Mouse (Mus musculus) kidney, embryonic 15.5 days (tissue): ENCODE data around the gene Ascl2. TPM values are rescaled to one million over a fixed set of nuclear protein-coding genes. Genes with fewer than 3 reads are reported as not detected.

Experiments
- ATAC-seq: fragments of 200-750 bp; cut with Nextera tagmentation; replicated peaks from 2 replicates; pipeline ENCODE4 v1.8.0; 2017; ENCODE audit warnings: moderate TSS enrichment; ENCODE audit not compliant: low FRiP score
- H3K27ac ChIP-seq: fragments of 300-500 bp; sonication (generic); 2 replicates; pipeline ENCODE4 v1.5.1; 2015; ENCODE audit warnings: mild to moderate bottlenecking, inconsistent platforms
- H3K27me3 ChIP-seq: fragments of 300-500 bp; sonication (generic); 2 replicates; pipeline ENCODE4 v1.6.1; 2015; ENCODE audit warnings: inconsistent platforms
- H3K36me3 ChIP-seq: fragments of 300-500 bp; sonication (generic); 2 replicates; pipeline ENCODE4 v1.6.1; 2015; ENCODE audit warnings: inconsistent platforms
- H3K4me1 ChIP-seq: fragments of 300-500 bp; sonication (generic); 2 replicates; pipeline ENCODE4 v1.6.1; 2015; ENCODE audit warnings: inconsistent platforms
- H3K4me2 ChIP-seq: fragments of 300-500 bp; sonication (generic); 2 replicates; pipeline ENCODE4 v1.6.1; 2015; ENCODE audit warnings: moderate library complexity, mild to moderate bottlenecking, inconsistent platforms
- H3K4me3 ChIP-seq: fragments of 300-500 bp; sonication (generic); replicated peaks from 2 replicates; pipeline ENCODE4 v1.5.1; 2015; ENCODE audit warnings: mild to moderate bottlenecking, inconsistent platforms
- H3K9ac ChIP-seq: fragments of 300-500 bp; sonication (generic); 2 replicates; pipeline ENCODE4 v1.6.1; 2015; ENCODE audit warnings: mild to moderate bottlenecking, inconsistent platforms
- H3K9me3 ChIP-seq: fragments of 300-500 bp; sonication (generic); replicated peaks from 2 replicates; pipeline ENCODE4 v1.6.1; 2016; ENCODE audit warnings: inconsistent platforms
- WGBS: fragments of 180-500 bp; shearing (Covaris S2); methylation state at CpG from one replicate; pipeline ENCODE4 v1.1.7; 2015; ENCODE audit warnings: mixed read lengths; 5-methylcytosine and 5-hydroxymethylcytosine counted together
- polyA plus RNA-seq: library from polyadenylated mRNA; unstranded; fragments of >200 nt; fragmentation: Nextera tagmentation; extraction: Ambion mirVana; gene quantifications from 2 replicates; pipeline ENCODE4 v1.2.1, GENCODE M21; 2015

Gene Ascl2
- polyA plus RNA-seq, 1 experiment from 2014 or later: 1.1 TPM

- no peaks in the 10 kb centered on the region for H3K36me3 ChIP-seq
- no peak overlapping the region for H3K27ac ChIP-seq
- H3K4me1 ChIP-seq: peaks cover 9% of the 10 kb centered on the region; the same call in 1 of the 2 replicates
- H3K9ac ChIP-seq: no peak overlapping the region
- ATAC-seq: no peak
- no peak overlapping the region for H3K4me3 ChIP-seq
- no peak overlapping the region for H3K4me2 ChIP-seq
- no peaks in the 10 kb centered on the region for H3K27me3 ChIP-seq
- no peaks in the 10 kb centered on the region for H3K9me3 ChIP-seq
Measured at GRCm38 (mm10) chr7:142995004-142995403, 25.9 kb upstream of the Ascl2 start.

GRCm38 (mm10) chr7:142987718-142988117, 18.7 kb upstream of the Ascl2 start:
- Histone ChIP-seq H3K27me3 (0 out of 2 replicates have a peak, but pooled peaks cover 3% of the 10 kb centered on the region), H3K4me1 (0 out of 2 replicates have a peak, but pooled peaks cover 2% of the 10 kb centered on the region), H3K9ac (no peak overlapping the region), H3K9me3 (no peaks in the 10 kb centered on the region), H3K27ac (no peak overlapping the region), H3K4me2 (no peak overlapping the region), H3K36me3 (no peaks in the 10 kb centered on the region), H3K4me3 (no peak overlapping the region)
- WGBS: 90% methylated on average over 3 of the region's 3 CpGs
- no peak for ATAC-seq

GRCm38 (mm10) chr7:142985146-142985545, 16.1 kb upstream of the Ascl2 start:
- Histone ChIP-seq H3K27ac (no peak overlapping the region), H3K9me3 (no peaks in the 10 kb centered on the region), H3K4me1 (0 out of 2 replicates have a peak, but pooled peaks cover 2% of the 10 kb centered on the region), H3K4me2 (no peak overlapping the region), H3K4me3 (no peak overlapping the region), H3K27me3 (0 out of 2 replicates have a peak, but pooled peaks cover 3% of the 10 kb centered on the region), H3K36me3 (no peaks in the 10 kb centered on the region), H3K9ac (no peak overlapping the region)
- ATAC-seq: no peak
- 90% methylated on average over 4 of the region's 4 CpGs for WGBS

- Histone ChIP-seq H3K9ac (no peak overlapping the region), H3K27me3 (0 out of 2 replicates have a peak, but pooled peaks cover 3% of the 10 kb centered on the region), H3K36me3 (no peaks in the 10 kb centered on the region), H3K4me3 (no peak overlapping the region), H3K9me3 (no peaks in the 10 kb centered on the region), H3K27ac (no peak overlapping the region), H3K4me1 (no peaks in the 10 kb centered on the region), H3K4me2 (no peak overlapping the region)
- 74% methylated on average over 4 of the region's 4 CpGs for whole genome bisulfite sequencing
- ATAC-seq: no peak
Measured at GRCm38 (mm10) chr7:142981908-142982307, 12.8 kb upstream of the Ascl2 start.

GRCm38 (mm10) chr7:142967884-142968808, 918 bp downstream of the Ascl2 start:
- Histone ChIP-seq H3K9ac (peak overlapping the region; percentile 35), H3K4me2 (peak overlapping the region; percentile 89), H3K27me3 (peaks cover 83% of the 10 kb centered on the region), H3K4me1 (peaks cover 26% of the 10 kb centered on the region), H3K27ac (peak overlapping the region; percentile 10; the same call in 1 of the 2 replicates), H3K4me3 (peak overlapping the region; percentile 48), H3K36me3 (no peaks in the 10 kb centered on the region), H3K9me3 (no peaks in the 10 kb centered on the region)
- under 1% methylated on average over 90 of the region's 90 CpGs for WGBS
- peak; percentile 61 for ATAC-seq

GRCm38 (mm10) chr7:142967414-142967883, 1.6 kb downstream of the Ascl2 start:
- peak; percentile 67 for ATAC-seq
- H3K27me3 ChIP-seq: peaks cover 83% of the 10 kb centered on the region
- peak overlapping the region; percentile 89 for H3K4me2 ChIP-seq
- H3K27ac ChIP-seq: peak overlapping the region; percentile 10; the same call in 1 of the 2 replicates
- 2% methylated on average over 36 of the region's 36 CpGs for WGBS
- peak overlapping the region; percentile 35; the same call in 1 of the 2 replicates for H3K9ac ChIP-seq
- no peaks in the 10 kb centered on the region for H3K36me3 ChIP-seq
- peaks cover 26% of the 10 kb centered on the region for H3K4me1 ChIP-seq
- H3K9me3 ChIP-seq: no peaks in the 10 kb centered on the region
- peak overlapping the region; percentile 48 for H3K4me3 ChIP-seq

GRCm38 (mm10) chr7:142959752-142960151, 9.3 kb downstream of the Ascl2 start:
- no peaks in the 10 kb centered on the region for H3K36me3 ChIP-seq
- no peak overlapping the region for H3K4me3 ChIP-seq
- 79% methylated on average over 4 of the region's 4 CpGs for WGBS
- H3K4me2 ChIP-seq: no peak overlapping the region
- H3K9ac ChIP-seq: no peak overlapping the region
- peaks cover 9% of the 10 kb centered on the region for H3K27me3 ChIP-seq
- H3K27ac ChIP-seq: no peak overlapping the region
- no peak for ATAC-seq
- H3K4me1 ChIP-seq: no peaks in the 10 kb centered on the region
- no peaks in the 10 kb centered on the region for H3K9me3 ChIP-seq

- Histone ChIP-seq H3K27ac (no peak overlapping the region), H3K4me3 (no peak overlapping the region), H3K9ac (no peak overlapping the region), H3K4me2 (no peak overlapping the region), H3K27me3 (peaks cover 2% of the 10 kb centered on the region; the same call in 1 of the 2 replicates), H3K9me3 (no peaks in the 10 kb centered on the region), H3K36me3 (no peaks in the 10 kb centered on the region), H3K4me1 (no peaks in the 10 kb centered on the region)
- no peak for ATAC-seq
- 95% methylated on average over 1 of the region's 1 CpGs for WGBS
Measured at GRCm38 (mm10) chr7:142958817-142959216, 10.2 kb downstream of the Ascl2 start.

- Histone ChIP-seq H3K4me1 (no peaks in the 10 kb centered on the region), H3K9ac (no peak overlapping the region), H3K4me3 (no peak overlapping the region), H3K27ac (no peak overlapping the region), H3K27me3 (no peaks in the 10 kb centered on the region), H3K4me2 (no peak overlapping the region), H3K9me3 (no peaks in the 10 kb centered on the region), H3K36me3 (no peaks in the 10 kb centered on the region)
- 65% methylated on average over 2 of the region's 2 CpGs for WGBS
- ATAC-seq: no peak; the same call in 1 of the 2 replicates
Measured at GRCm38 (mm10) chr7:142956018-142956417, 13.0 kb downstream of the Ascl2 start.

- Histone ChIP-seq H3K9ac (no peak overlapping the region), H3K27ac (no peak overlapping the region), H3K36me3 (no peaks in the 10 kb centered on the region), H3K9me3 (no peaks in the 10 kb centered on the region), H3K4me2 (no peak overlapping the region), H3K4me1 (0 out of 2 replicates have a peak, but pooled peaks cover 2% of the 10 kb centered on the region), H3K4me3 (no peak overlapping the region), H3K27me3 (no peaks in the 10 kb centered on the region)
- no peak for ATAC-seq
- 0% methylated on average over 1 of the region's 1 CpGs for WGBS
Measured at GRCm38 (mm10) chr7:142949568-142949967, 19.5 kb downstream of the Ascl2 start.

- no peak for ATAC-seq
Measured at GRCm38 (mm10) chr7:142937631-142938030, 31.4 kb downstream of the Ascl2 start.

GRCm38 (mm10) chr7:142935708-142936107, 33.4 kb downstream of the Ascl2 start:
- Histone ChIP-seq H3K36me3 (no peaks in the 10 kb centered on the region), H3K27me3 (0 out of 2 replicates have a peak, but pooled peaks cover 3% of the 10 kb centered on the region), H3K9ac (no peak overlapping the region), H3K4me1 (no peaks in the 10 kb centered on the region), H3K4me2 (no peak overlapping the region), H3K4me3 (no peak overlapping the region), H3K9me3 (no peaks in the 10 kb centered on the region), H3K27ac (no peak overlapping the region)
- no peak for ATAC-seq
- WGBS: 86% methylated on average over 14 of the region's 14 CpGs

More at GRCm38 (mm10) chr7:142937631-142938030, 31.4 kb downstream of the Ascl2 start:
- H3K27me3 ChIP-seq: 0 out of 2 replicates have a peak, but pooled peaks cover 3% of the 10 kb centered on the region
- H3K27ac ChIP-seq: no peak overlapping the region
- no peaks in the 10 kb centered on the region for H3K36me3 ChIP-seq
- H3K4me1 ChIP-seq: no peaks in the 10 kb centered on the region
- no peaks in the 10 kb centered on the region for H3K9me3 ChIP-seq
- H3K4me2 ChIP-seq: no peak overlapping the region
- no peak overlapping the region for H3K4me3 ChIP-seq
- no peak overlapping the region for H3K9ac ChIP-seq
